Mouse (Mus musculus) retina, adult 2 months (tissue): Measurements from ENCODE around the gene Rnpep.
"Not testable (repeated sequence)": the region's sequence is repeated elsewhere in the genome, so short reads cannot be mapped to it uniquely, and the experiment has no call there.

Source experiments
- DNase-seq: peaks from one replicate; pipeline ENCODE4 v3.0.0-alpha.2; 2012; ENCODE audit warnings: low read depth, low spot score

Gene Rnpep

GRCm38 (mm10) chr1:135259128-135259436, 24.8 kb downstream of the Rnpep start:
- DNase-seq: peak; percentile 59

GRCm38 (mm10) chr1:135258380-135259127, 25.3 kb downstream of the Rnpep start, which contains the start of gene Elf3:
Gene Elf3 (minus strand): TSS chr1:135258568.
- DNase-seq: no peak

GRCm38 (mm10) chr1:135256299-135256698, 27.6 kb downstream of the Rnpep start:
- DNase-seq: no peak

- no peak for DNase-seq
These were observed 31.0 kb downstream of the Rnpep start for GRCm38 (mm10) chr1:135252854-135253253.

GRCm38 (mm10) chr1:135251405-135251804, 32.5 kb downstream of the Rnpep start:
- DNase-seq: no peak

- no peak for DNase-seq
These were observed 33.2 kb downstream of the Rnpep start for GRCm38 (mm10) chr1:135250706-135251105.

GRCm38 (mm10) chr1:135248434-135248850, 35.4 kb downstream of the Rnpep start:
- DNase-seq: no peak

- no peak for DNase-seq
These were observed 39.9 kb downstream of the Rnpep start for GRCm38 (mm10) chr1:135244014-135244413.

GRCm38 (mm10) chr1:135240206-135240605, 43.7 kb downstream of the Rnpep start:
- not testable (repeated sequence) for DNase-seq

- DNase-seq: no peak
These were observed 46.6 kb downstream of the Rnpep start for GRCm38 (mm10) chr1:135237131-135237851.

- DNase-seq: no peak
These were observed 49.1 kb downstream of the Rnpep start for GRCm38 (mm10) chr1:135234771-135235170.

GRCm38 (mm10) chr1:135233961-135234360, 49.9 kb downstream of the Rnpep start:
- DNase-seq: no peak

GRCm38 (mm10) chr1:135231878-135232277, 52.0 kb downstream of the Rnpep start:
- DNase-seq: not testable (repeated sequence)

GRCm38 (mm10) chr1:135227339-135227950, 56.4 kb downstream of the Rnpep start:
- no peak for DNase-seq

GRCm38 (mm10) chr1:135224981-135225604, 58.8 kb downstream of the Rnpep start:
- no peak for DNase-seq

GRCm38 (mm10) chr1:135224147-135224546, 59.7 kb downstream of the Rnpep start:
- no peak for DNase-seq

GRCm38 (mm10) chr1:135217607-135218233, 66.2 kb downstream of the Rnpep start:
- DNase-seq: no peak

GRCm38 (mm10) chr1:135213772-135214640, 69.9 kb downstream of the Rnpep start:
- DNase-seq: no peak
